Mouse (Mus musculus): ENCODE results near the gene Ptpn18.

DNA sequence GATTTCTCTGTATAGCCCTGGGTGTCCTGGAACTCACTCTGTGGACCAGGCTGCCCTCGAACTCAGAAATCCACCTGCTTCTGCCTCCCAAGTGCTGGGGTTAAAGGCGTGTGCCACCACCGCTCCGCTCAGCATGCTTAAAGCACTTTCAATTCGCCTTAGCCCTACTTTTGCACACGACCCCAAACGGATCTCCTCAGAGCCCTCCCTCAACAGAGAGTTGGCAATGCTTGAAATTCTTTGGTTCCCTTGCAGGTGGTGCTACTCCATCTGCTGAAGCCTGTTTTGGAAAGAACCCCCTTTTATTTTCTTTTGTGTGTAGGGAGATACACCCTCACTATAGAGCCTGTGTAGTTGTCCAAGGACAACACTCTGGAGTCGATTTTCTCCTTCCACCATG is 1.1 kb upstream of the Ptpn18 start:
- TF ChIP-seq NRF1 (IDR thresholded peaks at IDR 0.05; ENCODE audit: insufficient read depth, low read depth, low read length, poor library complexity, severe bottlenecking) (no peak), POLR2A (IDR thresholded peaks at IDR 0.05; ENCODE audit: control insufficient read depth in 1 of 2, insufficient read depth in 1 of 2, low read depth in 1 of 2, low read length in 2 of 2, poor library complexity in 1 of 2) (no peak), CTCF (IDR thresholded peaks at IDR 0.05 in 2 of 3, conservative IDR thresholded peaks at IDR 0.05 in 1 of 3; ENCODE audit: control insufficient read depth in 1 of 3, insufficient read depth in 1 of 3, low read depth in 2 of 3, low read length in 3 of 3, poor library complexity in 1 of 3, severe bottlenecking in 1 of 3) (no peak), GATA1 (IDR thresholded peaks at IDR 0.05; ENCODE audit: low read depth, low read length) (no peak), E2F4 (IDR thresholded peaks at IDR 0.05; ENCODE audit: borderline replicate concordance, low read depth, low read length) (no peak), POLR2AphosphoS2 (IDR thresholded peaks at IDR 0.05; ENCODE audit: low read length) (no peak), MXI1 (IDR thresholded peaks at IDR 0.05; ENCODE audit: low read depth, low read length) (no peak), HCFC1 (IDR thresholded peaks at IDR 0.05; ENCODE audit: low read depth, low read length) (no peak), EP300 (IDR thresholded peaks at IDR 0.05; ENCODE audit: low read depth in 1 of 2, low read length in 2 of 2) (no peak), MAX (IDR thresholded peaks at IDR 0.05; ENCODE audit: low read length) (no peak), ETS1 (IDR thresholded peaks at IDR 0.05; ENCODE audit: low read depth, low read length) (no peak), MEF2A (IDR thresholded peaks at IDR 0.05; ENCODE audit: extremely low read depth, insufficient replicate concordance, low read depth, low read length, poor library complexity, severe bottlenecking) (no peak)
